Mouse (Mus musculus) c-Kit-positive CD71-positive TER-119-negative erythroid progenitor cells, embryonic 14.5 days (primary cell): ENCODE data around the gene Enho.
"Not testable (repeated sequence)": the region's sequence is repeated elsewhere in the genome, so short reads cannot be mapped to it uniquely, and the experiment has no call there.

Source experiments
- DNase-seq: peaks from one replicate; pipeline ENCODE4 v3.0.0-alpha.2; 2013; ENCODE audit warnings: low read depth

Gene Enho

DNA sequence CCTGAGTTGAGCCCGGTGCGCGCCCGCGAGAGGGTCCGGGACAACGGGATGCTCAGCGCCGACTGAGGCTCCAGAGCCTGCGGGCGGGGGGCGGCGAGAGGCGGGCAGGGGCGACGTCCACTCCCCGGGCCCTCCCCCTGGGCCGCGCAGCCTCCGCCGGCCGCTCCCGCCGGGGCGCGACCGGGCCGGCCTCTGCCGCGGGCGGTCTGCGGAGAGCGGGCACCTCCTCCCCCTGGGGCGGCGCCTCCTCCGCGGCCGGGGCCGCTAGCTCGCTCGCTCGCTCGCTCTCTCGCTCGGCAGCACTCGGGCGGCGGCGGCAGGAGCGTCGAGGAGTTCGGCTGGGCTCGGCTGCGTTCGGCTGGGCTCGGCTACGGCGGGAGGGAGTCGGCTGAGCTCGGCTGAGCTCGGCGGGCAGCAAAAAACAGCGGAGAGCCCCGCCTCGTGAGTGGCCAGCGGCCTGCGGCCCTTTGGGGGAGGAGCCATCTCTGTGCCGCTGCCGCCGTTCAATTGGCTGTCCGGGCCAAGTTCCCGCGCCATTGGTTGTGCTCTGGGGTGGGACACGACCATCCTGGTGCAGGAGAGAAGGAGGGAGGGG is at the start of gene Enho:
Gene Enho, minus strand, starts transcription at position 412 of the 595 bp plus-strand sequence.
- DNase-seq = peak; percentile 82

DNA sequence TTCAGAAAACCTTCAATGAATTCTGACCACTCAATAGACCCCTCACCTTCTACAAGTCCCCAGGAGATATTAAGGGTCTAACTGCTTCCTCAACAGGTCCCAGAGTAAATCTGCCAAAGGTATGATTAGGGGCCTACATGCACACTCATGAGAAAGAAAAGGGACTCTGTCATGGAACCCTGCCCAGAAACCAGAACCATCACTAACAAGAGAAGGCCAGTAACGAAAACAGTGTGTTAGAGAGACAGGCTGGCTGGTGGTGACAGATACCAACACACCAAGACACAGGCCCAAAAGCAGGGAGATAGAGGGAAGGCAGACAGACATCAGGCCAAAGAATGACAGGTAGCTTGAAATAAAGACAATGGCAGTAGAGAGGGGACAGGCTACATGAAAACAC is 48.4 kb upstream of the Enho start:
- not testable (repeated sequence) for DNase-seq

DNA sequence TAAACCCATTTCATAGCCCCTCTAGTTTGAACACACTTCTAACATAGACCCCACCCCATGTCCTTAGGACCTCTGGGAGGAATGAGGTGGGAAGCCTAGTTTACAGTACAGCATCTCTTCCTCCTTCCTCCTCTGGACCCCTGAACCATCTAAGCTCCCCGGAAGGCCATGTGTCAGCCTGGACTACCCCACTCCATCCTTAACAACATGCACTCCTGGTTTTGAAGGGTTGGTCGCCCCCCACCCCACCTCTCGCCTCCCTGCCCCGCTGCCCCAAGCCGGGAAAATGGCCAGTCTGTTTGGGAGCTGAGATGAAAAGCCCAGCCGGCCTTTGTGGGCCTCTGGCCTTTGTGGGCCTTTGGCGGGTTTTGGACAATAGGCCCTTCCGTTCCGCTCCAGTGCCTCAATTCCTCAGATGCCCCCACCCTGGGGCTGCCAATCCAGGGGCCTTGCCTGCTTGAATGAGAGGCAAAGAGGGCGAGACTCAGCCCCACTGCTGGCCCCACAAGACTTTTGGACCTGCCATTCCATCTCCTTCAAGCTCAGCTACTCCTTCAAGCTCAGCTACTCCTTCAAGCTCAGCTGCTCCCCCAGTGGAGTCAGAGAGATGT is 45.9 kb upstream of the Enho start:
- not testable (repeated sequence) for DNase-seq

DNA sequence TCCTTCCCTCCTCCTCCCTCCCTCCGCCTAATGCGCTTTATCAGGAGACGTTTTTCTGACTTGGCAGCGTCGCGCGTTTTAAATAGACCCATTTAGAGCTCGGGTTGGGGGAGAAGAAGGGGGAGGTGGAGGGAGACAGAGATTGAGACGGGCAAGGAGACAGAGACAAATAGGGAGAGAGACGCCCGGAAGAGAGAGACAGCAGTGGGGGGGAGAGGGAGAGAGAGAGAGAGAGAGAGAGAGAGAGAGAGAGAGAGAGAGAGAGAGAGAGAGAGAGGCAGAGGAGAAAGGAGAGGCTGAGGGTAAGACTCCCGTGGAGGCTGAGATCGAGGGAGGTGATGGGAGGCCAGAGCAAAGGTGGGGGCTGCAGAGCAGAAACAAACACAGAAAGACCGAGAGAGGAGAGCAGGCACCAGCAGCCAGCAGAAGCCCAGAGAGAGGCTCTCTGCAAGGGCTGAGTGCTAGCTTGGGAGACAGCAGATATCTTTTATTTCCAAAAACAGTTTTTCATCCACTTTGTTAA is 44.9 kb upstream of the Enho start:
- not testable (repeated sequence) for DNase-seq

DNA sequence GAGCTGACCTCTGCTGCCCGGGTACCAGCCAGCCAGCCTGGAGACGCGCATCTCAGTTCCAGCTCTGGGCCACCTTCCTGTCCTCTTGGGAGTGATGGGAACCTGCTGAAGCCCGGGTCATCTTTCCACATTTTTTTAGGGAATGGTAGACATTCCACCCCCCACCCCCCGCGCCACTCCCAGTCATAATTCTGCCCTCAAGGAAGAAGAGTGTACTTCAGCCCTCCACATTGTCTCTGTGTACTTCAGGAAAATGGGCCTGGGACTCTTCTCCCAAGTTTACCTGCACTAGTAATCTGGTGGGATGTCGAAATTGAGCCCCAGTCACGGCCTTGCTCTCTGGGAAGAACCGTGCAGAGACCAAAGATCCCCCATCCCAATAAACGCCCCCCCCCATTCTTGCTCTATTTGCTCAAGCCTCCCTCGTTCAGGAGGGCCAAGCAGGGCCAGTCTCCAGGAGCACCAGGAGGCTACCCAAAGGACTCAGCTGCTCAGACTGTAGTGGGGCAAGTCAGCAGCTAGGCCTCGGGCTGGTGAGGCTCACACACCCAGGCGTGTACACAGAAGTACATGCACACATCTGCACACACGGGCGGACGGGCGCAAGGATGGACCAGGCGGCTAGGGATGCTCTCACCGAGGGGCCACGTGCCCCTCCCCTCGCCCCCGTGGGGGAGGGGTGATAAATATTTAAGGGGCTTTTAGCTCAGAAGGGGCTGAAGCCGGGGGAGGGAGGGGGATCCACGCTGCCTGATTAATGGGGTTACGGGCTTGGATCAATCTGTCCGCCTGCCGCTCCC is 44.2 kb upstream of the Enho start:
- not testable (repeated sequence) for DNase-seq

DNA sequence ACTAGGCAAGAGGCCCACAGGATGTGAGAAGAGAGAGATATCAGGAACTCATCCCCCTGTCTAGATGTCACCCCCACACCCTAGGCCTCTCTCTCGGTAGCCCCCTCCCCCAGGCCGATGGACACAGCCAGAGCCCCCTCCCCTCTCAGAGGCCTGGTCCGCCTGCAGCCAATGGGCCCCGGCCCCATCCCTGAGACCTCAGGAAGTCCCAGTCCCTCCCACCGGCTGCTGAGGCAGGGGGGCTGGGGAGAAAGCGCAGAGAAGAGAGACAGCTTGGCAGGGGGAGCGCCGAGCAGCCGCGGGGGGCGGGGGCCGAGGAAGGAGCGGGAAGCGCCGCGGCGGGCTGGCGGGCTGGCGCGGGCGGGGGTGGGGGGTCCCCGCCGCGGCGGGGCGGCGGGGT is 43.2 kb upstream of the Enho start:
- not testable (repeated sequence) for DNase-seq

DNA sequence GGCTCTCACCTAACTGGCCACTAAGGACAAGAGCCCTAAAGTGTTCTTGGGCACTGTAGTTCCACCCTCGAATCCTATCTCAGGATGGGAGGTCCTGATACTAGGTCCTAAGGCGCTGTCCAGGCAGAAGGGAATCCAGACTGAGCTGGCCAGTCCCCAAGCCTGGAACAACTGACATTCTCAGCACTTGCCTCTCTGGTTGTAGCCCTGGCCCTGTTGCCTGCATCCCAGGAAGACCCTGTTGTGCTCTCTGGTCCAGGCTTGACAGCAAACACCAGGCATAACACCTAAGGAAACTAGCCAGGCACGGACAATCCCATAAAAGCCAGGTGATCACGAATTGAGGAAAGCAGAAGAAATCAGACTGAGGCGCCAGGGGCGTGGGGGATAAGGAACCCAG is 42.7 kb upstream of the Enho start:
- DNase-seq = no peak

DNA sequence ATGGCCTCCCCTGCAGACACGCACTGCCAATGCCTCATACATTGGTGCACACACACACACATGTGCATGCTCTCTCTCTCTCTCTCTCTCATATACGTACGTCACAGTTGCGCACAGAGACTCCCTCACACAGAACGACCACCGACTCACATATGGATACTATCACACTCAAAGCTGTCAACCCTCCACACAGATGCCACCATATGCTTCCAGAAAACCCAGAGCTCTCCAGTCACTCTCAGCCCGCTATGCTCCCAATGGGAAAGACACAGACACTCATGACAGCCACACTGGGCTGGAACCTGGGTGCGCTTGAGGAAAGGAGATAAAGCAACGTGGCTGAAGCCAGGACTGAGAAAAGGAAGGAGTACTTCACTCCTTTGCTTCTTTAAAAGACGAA is 41.8 kb upstream of the Enho start:
- no peak for DNase-seq

DNA sequence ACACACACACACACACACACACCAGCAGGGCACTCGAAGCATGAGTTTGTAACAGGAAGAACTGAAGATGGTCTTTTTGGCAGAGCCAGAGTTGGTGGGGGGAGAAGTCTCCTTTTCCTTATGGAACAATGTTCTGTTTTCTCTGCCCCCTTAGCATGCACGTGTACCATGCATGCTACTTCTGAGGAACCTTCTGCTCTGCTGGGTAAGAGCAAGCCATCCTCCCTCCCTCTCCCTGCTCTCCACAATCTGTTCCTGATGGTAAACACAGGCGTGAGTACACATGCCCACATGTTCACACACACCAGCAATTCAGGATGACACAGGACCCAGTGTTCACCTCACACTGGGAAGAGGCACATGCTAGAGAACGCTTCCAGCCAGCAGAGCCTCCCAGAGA is 41.1 kb upstream of the Enho start:
- no peak for DNase-seq

DNA sequence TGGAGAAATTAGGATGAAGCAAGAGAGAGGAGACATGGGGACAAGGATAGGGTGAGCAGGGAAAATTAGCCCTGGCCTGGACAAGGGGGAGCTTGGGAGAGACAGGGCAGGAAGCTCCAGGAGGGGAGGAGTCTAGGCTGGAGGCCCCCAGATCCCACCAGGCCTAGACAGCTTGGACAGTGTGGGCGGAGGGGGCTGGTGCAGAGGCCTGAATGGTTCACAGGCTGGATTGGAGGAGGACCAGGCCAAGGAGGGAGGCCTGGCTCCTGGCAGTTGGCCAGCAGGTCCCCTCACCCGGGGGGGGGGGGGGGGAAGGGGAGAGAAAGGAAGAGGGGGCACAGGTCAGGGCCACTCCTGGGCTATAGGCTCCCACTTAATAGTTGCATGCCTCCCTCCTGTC is 39.2 kb upstream of the Enho start:
- no peak for DNase-seq

DNA sequence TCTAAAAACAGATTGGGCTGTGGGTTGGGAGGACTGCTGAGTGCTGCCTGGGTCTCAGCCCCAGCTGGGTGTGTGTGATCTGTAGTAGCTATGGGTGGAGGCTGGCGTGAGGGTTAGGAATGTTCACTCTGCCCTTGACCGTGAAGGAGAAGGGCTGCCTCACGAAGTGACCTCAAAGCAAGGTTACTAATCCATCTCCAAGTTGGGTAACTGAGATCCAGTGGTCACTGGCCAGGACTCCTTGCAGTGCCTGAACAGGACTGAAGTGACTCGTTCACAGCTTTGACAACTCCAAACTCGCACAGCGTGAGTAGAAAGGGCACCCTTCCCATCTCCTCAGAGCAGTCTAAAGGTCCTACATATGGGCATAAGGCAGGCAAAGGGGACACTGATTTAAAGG is 38.7 kb upstream of the Enho start:
- no peak for DNase-seq

DNA sequence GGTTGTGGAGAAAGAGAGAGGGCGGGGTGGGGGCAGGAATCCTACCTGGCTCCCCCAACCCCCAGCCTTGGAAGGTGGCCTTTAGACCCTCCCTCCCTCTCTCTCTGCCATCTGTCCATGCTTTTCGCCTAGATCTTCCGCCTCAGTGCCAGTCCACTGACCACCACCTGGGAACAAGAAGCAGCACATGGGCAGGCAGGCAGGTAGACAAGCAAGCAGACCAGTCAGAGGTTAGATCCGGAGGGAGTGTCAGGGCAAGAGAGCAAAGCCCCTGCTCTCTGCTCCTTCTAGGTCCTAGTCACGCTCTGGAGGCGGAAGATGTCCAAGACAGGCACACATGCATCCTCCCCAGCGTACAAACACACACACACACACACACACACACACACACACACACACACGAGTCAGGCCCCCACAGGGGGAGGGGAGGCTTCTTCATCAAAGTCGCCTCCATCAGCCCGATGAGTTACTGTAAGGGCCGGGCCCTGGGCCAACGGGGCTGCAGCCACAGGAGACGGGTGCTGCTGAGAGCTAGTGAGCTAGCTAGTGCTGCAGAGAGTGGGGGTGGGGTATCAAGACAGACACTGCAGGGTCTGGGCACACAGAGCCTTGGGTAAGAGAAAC is 37.0 kb upstream of the Enho start:
- no peak for DNase-seq

DNA sequence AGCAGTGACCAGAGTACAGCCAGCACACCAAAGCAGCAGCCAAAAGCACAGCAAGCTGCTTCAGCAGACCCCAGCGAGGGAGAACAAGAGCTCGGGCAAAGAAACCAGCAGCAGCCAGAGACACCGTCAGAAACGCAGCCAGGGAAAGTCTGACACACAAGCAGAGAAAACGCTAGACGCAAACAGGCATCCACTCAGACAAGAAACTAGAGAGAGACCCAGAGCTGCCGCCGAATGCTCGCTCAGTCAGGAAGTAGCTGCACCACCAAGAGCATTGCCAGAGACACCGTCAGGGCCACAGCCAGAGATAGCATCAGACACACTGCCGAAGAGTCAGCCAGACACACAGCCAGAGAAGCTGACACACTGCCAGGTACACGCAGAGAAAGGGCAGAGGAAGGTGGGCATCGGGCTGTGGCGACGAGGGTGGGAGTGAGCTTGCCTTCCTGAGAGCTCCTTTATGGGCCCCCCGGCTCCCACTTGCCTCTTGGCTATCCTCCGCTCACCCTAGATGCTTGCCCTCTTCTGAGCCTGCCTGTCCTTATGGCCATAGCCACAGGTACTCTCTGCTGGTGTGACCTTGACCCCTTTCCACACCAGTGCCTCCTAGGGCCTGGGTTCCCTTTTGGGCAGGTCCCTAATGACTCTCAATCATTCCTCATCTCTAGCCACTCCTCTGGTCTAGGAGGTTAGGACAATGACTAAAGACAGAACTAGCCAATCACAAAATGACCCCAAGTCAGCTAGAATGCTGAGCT is 36.3 kb upstream of the Enho start:
- DNase-seq = no peak

DNA sequence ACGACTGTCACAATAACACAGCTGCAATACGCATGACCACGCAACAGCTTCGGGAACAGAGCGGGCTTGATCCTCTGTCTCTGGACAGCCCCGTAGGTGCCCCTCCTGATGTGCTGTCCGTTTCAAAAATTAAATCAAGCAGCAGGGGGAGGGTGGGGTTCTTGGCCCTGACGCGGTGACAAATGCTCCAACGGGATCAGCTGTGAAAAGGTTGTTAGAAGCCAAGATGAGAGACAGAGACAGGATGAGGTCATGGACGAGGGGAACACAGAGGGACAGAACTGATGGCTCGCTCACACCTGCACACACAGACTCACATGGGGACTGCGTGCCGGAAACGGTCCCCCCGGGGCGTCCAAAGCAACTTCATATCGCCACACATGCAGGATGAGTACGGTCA is 33.1 kb upstream of the Enho start:
- DNase-seq = no peak

DNA sequence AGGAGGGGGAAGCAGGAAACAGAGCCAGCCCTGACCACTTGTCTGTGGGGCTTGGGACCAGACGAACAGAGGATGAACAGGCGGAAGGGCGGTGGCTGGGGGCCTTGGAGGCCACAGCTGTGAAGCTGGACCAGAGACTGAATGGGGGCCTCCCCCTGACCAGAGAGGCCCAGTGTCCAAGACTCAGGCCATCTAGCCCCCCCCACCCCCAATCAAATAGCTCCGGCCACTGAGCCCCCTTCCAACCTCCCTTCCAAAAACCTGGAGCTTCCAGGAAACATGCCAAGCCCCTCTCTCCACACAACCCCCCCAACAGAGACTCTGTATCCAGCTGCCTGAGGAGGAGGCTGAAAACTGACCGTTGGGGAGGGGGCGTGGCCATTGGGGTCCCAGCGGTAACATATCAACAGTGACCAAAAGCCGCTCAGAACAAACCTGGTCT is 32.4 kb upstream of the Enho start:
- no peak for DNase-seq

DNA sequence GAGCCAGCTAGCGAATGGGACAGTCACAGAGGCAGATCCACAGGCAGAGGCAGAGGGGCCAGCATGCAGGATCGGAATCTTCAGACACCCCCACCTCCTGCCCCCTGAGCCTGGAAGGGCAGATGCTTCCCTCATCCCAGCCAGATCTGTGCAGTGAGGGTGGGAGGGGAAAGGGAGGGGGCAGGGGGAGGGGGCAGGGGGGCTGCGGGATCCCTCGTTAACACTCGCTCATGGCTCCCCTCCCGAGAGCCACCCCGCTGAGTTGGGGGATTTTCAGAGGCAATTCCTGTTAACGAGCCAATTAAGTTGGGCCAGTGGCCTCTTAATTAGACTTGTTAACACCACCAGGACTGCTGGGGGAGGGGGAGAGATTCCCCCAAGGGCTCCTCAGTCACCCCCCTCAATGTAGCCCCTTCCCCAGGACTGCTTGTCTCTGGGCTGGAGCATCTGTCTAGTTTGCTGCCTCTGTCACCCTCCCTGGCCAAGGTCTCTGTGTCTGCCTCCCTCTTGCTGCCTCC is 31.9 kb upstream of the Enho start:
- no peak for DNase-seq

DNA sequence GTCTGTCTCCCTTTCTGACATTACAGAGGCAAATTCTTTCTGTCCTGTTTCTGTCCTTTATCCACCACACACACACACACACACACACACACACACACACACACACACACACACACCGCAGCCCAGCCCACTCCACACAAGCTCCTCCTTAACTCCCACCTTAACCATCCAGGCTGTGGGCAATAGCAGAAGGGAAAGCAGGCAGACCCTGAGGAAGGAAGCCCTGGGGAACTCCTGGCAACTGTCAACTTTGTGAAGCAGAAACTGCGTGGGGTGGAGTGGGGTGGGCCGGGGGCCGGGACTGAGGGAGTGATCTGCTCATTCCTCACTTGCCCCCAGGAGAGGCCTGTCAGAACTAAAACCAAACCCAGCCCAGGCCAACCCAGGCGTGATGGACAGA is 31.4 kb upstream of the Enho start:
- no peak for DNase-seq

DNA sequence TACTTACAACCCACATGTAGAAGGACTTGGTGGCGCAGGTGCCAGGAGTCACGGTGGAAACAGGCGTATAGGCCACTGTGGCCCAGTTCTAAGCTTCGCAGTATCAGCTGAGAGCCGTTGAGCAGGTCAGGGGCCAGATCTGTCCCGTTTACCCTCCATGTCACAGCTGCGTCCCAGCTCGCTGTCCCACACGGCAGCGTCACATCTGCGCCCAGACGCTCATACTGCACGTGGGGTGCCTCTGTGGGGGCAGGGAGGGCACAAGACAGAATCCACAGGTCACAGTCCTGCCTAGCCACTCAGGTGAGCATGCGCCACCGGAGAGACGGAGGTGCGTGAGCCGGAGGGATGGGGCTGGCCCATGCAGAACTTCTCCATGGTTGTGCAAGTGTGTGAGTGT is 30.7 kb upstream of the Enho start:
- DNase-seq = no peak

DNA sequence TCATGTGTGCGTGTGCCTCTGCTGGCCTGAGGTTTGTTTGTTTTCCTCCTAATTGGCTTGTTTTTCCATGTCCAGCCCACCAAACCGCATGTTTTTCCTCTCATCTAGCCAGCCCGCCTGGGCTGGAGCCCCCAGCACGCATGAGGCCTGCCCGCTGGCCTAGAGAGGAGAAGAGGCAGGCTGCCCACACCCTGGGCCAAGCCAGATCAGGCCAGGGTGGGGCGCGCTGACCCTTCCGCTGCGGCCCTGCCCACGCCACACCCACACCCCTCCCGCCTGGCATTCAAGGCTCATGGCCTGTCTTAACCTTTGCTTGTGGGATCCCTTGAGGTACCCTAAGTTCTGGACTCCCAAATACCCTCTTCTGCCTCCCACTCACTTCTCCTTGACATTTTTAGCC is 26.5 kb upstream of the Enho start:
- no peak for DNase-seq

DNA sequence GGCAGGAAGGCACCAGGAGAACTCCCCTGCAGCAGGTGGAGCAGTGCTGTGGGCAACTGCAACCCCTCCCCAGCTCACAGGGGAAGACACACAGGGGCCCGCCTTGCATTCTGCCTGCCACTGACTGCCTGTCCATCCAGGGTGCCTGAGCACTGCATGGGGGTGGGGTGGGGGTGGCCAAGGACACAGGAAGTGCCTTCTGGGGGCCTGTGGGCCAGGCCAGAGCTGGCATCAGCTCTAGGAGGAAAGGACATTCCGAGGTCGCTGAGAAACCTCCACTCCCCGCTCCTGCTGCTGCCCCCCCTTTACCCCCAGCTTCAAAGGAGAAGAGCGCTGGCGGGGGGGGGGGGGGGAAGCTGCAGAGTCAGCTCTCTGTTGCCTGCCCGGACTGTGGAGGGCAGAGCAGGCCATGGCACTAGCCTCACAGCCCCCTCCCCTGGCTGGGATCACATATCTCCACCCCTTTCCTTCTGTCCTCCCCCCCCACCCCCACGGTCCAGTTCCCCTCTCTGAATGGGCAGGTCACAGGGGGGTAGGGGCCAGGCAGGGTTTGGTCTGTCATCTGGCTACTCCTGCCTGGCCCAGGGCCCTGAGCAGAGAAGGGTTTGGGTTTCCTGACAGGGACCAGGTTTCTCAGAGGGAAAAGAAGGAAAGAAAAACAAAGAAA is 25.0 kb upstream of the Enho start:
- DNase-seq = no peak

DNA sequence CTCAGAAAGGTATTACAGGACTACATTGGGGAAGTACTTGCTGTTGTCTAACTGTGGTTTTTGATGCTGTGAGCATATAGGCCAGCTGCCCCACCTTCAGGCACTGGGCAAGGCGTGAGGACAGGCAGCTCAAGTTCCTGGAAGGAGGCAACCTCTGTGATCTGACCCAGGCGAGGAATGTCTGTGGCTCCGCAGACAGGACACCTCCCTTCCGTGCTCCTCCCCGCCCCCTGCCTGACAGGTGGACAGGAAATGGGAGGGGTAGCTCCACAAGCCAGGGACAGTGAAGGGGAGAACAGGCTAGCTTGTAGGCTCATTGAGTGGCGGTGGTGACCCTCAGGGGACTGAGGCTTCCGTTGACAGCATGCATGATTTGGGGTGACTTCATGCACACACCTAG is 24.4 kb upstream of the Enho start:
- DNase-seq = no peak
